8 mouse cellular contexts compared by ENCODE assay signal in the genomic region with DNA sequence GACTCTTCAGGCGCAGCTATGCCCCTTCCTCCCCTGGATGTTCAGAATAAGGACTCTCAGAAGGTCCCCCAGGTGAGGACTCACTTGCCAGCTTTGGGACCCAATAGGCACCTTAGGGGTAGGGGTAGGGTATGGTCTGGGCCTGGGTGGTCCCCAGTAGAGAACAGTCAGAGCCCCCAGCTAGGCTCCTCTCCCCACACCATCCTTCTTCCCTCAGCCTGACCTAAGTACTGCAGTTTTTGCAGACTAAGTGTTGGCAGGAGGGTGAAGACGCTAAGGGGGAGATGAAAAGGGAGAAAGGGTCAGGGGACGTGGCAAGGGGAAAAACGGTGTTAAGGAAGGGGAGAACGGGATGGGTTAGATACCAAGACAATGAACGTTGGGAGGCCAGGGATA. TPM values are rescaled to one million over a fixed set of nuclear protein-coding genes. Genes with fewer than 3 reads are reported as not detected.
A peak's percentile ranks its signal among the peaks of the same experiment; 100 is the strongest.
DNase-seq lines count a peak whose midpoint lies in the region; ATAC-seq and TF ChIP-seq lines count a peak whose summit lies in the region.

No protein-coding gene starts in this region.

- H3K79me2 ChIP-seq in MEL (ENCODE audit: control insufficient read depth, insufficient read depth, low read length, poor library complexity), result peaks cover 39% of the 10 kb centered on the region

- H3K36me3 ChIP-seq in heart, embryonic 12.5 days, result peaks cover 30% of the 10 kb centered on the region
- H3K36me3 ChIP-seq in MEL (ENCODE audit: control insufficient read depth in 1 of 2, insufficient read depth in 2 of 2, low read length in 2 of 2), result peaks cover 0 to 19% of the 10 kb centered on the region in 2 experiments; a peak in 3 of 4 replicates
- peaks cover 20% of the 10 kb centered on the region for H3K36me3 ChIP-seq in heart, embryonic 16.5 days (ENCODE audit: control insufficient read depth, insufficient read depth)
- H3K36me3 ChIP-seq in midbrain, embryonic 10.5 days, result peaks cover 45% of the 10 kb centered on the region

- no peak for DNase-seq in heart, postnatal 10 days
- no peak for DNase-seq in MEL (ENCODE audit: low read depth, low spot score)
- DNase-seq in midbrain, embryonic 10.5 days (ENCODE audit: low spot score), result no peak
- DNase-seq in embryo, embryonic 9.5 days (ENCODE audit: extremely low spot score), result no peak
- no peak for DNase-seq in layer of hippocampus, postnatal 10 days (ENCODE audit: low spot score in 2 of 2)

- ATAC-seq in heart, embryonic 12.5 days (ENCODE audit: insufficient number of reproducible peaks, low FRiP score), result no peak
- no peak for ATAC-seq in heart, embryonic 16.5 days (replicated peaks; ENCODE audit: extremely low read depth, insufficient read depth, low FRiP score)
- no peak for ATAC-seq in erythroblast, adult 5-6 weeks (replicated peaks; ENCODE audit: low FRiP score, poor library complexity, severe bottlenecking)

- peaks cover 61% of the 10 kb centered on the region for H3K4me1 ChIP-seq in heart, embryonic 12.5 days (replicated peaks)
- H3K4me1 ChIP-seq in MEL (ENCODE audit: control insufficient read depth in 1 of 2, insufficient read depth in 2 of 2, low read length in 2 of 2), result peaks cover 0 to 21% of the 10 kb centered on the region in 2 experiments; a peak in 3 of 4 replicates
- H3K4me1 ChIP-seq in heart, embryonic 16.5 days (ENCODE audit: control insufficient read depth, insufficient read depth, low read length), result peaks cover 58% of the 10 kb centered on the region
- peaks cover 91% of the 10 kb centered on the region for H3K4me1 ChIP-seq in midbrain, embryonic 10.5 days

- 0 out of 2 replicates have a peak overlapping the region, but pooled peaks have one; percentile 3 for H3K9ac ChIP-seq in heart, embryonic 12.5 days
- H3K9ac ChIP-seq in MEL (ENCODE audit: control insufficient read depth, low read depth, low read length, poor library complexity, severe bottlenecking), result peak overlapping the region; percentile 55
- peak overlapping the region; percentile 46; the same call in 1 of the 2 replicates for H3K9ac ChIP-seq in heart, embryonic 16.5 days (ENCODE audit: low read length)

- H3K27ac ChIP-seq in heart, embryonic 12.5 days (ENCODE audit: poor library complexity, severe bottlenecking), result no peak overlapping the region
- H3K27ac ChIP-seq in MEL (ENCODE audit: control insufficient read depth, low read depth, low read length), result peak overlapping the region; percentile 54
- H3K27ac ChIP-seq in heart, embryonic 16.5 days (ENCODE audit: low read length), result peak overlapping the region; percentile 99
- H3K27ac ChIP-seq in midbrain, embryonic 10.5 days (replicated peaks), result peak overlapping the region; percentile 96

- H3K27me3 ChIP-seq in heart, embryonic 12.5 days (replicated peaks), result no peaks in the 10 kb centered on the region
- no peaks in the 10 kb centered on the region for H3K27me3 ChIP-seq in MEL (ENCODE audit: control insufficient read depth in 1 of 2, insufficient read depth in 2 of 2, low read length in 2 of 2)
- no peaks in the 10 kb centered on the region for H3K27me3 ChIP-seq in heart, embryonic 16.5 days (ENCODE audit: control insufficient read depth, insufficient read depth, low read length)
- no peaks in the 10 kb centered on the region for H3K27me3 ChIP-seq in midbrain, embryonic 10.5 days (ENCODE audit: low read depth, poor library complexity, severe bottlenecking)

- TF ChIP-seq POLR2A in MEL (IDR thresholded peaks at IDR 0.05; ENCODE audit: control insufficient read depth in 1 of 2, insufficient read depth in 1 of 2, low read depth in 1 of 2, low read length in 2 of 2, poor library complexity in 1 of 2), result 0 out of 4 replicates have a peak, but pooled peaks of 1 of the 2 experiments have one; percentile 20

- TF ChIP-seq EP300 in MEL (IDR thresholded peaks at IDR 0.05; ENCODE audit: low read depth in 1 of 2, low read length in 2 of 2), result no peak

- TF ChIP-seq RAD21 in MEL (IDR thresholded peaks at IDR 0.05; ENCODE audit: low read depth, low read length), result no peak

- intact Hi-C loops in heart, postnatal 10 days (cut with DNase I), result loop anchor here (2.0 kb wide), 1 partner anchor 43 kb away; a partner anchor contains a TSS

- H3K4me2 ChIP-seq in heart, embryonic 12.5 days, result no peak overlapping the region
- no peak overlapping the region for H3K4me2 ChIP-seq in heart, embryonic 16.5 days (ENCODE audit: low read depth, low read length)

- no peaks in the 10 kb centered on the region for H3K9me3 ChIP-seq in heart, embryonic 12.5 days (replicated peaks)
- H3K9me3 ChIP-seq in MEL (replicated peaks; ENCODE audit: insufficient read depth, low read length), result no peaks in the 10 kb centered on the region
- H3K9me3 ChIP-seq in heart, embryonic 16.5 days (replicated peaks; ENCODE audit: control insufficient read depth, low read length), result no peaks in the 10 kb centered on the region
- no peaks in the 10 kb centered on the region for H3K9me3 ChIP-seq in midbrain, embryonic 10.5 days (replicated peaks)

- no peak for TF ChIP-seq CTCF in MEL (IDR thresholded peaks at IDR 0.05 in 2 of 3, conservative IDR thresholded peaks at IDR 0.05 in 1 of 3; ENCODE audit: control insufficient read depth in 1 of 3, insufficient read depth in 1 of 3, low read depth in 2 of 3, low read length in 3 of 3, poor library complexity in 1 of 3, severe bottlenecking in 1 of 3)

- H3K4me3 ChIP-seq in heart, embryonic 12.5 days, result no peak overlapping the region
- no peak overlapping the region for H3K4me3 ChIP-seq in MEL (ENCODE audit: control insufficient read depth in 1 of 2, insufficient read depth in 1 of 2, low read depth in 2 of 2, low read length in 2 of 2)
- H3K4me3 ChIP-seq in heart, embryonic 16.5 days (ENCODE audit: low read length), result no peak overlapping the region
- peak overlapping the region; percentile 14; the same call in 1 of the 2 replicates for H3K4me3 ChIP-seq in midbrain, embryonic 10.5 days

- 45% methylated on average over 6 of the region's 6 CpGs for WGBS in heart, embryonic 12.5 days
- WGBS in heart, embryonic 16.5 days, result 42% methylated on average over 6 of the region's 6 CpGs
- 65% methylated on average over 6 of the region's 6 CpGs for WGBS in midbrain, embryonic 10.5 days

RNA-seq across cellular contexts. Expression of a gene that starts 0.8 kb away (rescaled TPM):
- polyA plus RNA-seq in heart, embryonic 12.5 days (2016; fragmentation: Nextera tagmentation; extraction: Ambion mirVana), result 19.3 and 31.4 TPM in 2 replicates
- 10 to 100 TPM in 1 of 2 experiments, 1 to 10 TPM in 1; 6.4 to 19.6 TPM for total RNA-seq in heart, postnatal 10 days (2021)
- 55.4 and 60.2 TPM in 2 replicates for total RNA-seq in MEL (2012; rRNA removed)
- polyA plus RNA-seq in MEL (2012; ENCODE audit: insufficient read depth in 1 of 2, insufficient read length in 2 of 2, low read depth in 1 of 2, low replicate concordance in 2 of 2, missing spikeins in 1 of 2), result 10 to 100 TPM in 1 of 2 experiments, not detected in 1; 85.9 TPM
- 61.0 and 78.5 TPM in 2 replicates for polyA plus RNA-seq in heart, embryonic 16.5 days (2015; fragmentation: Nextera tagmentation; extraction: Ambion mirVana)
- 103 and 104 TPM in 2 replicates for polyA plus RNA-seq in midbrain, embryonic 10.5 days (2016; fragmentation: Nextera tagmentation; extraction: Ambion mirVana)
- 13.4 and 18.8 TPM in 2 replicates for total RNA-seq in erythroblast, adult 5-6 weeks (2015; ENCODE audit: low replicate concordance)
- 7.0 and 7.1 TPM in 2 replicates for total RNA-seq in erythroblast, adult 5-6 weeks (2017; ENCODE audit: low replicate concordance)
- 10 to 100 TPM; 24.9 to 34.2 TPM for total RNA-seq in layer of hippocampus, postnatal 10 days (2021)

RNA-seq across cellular contexts. Expression of a gene that starts 1.7 kb away (rescaled TPM):
- not detected in 2 replicates for polyA plus RNA-seq in heart, embryonic 12.5 days (2016; fragmentation: Nextera tagmentation; extraction: Ambion mirVana)
- not detected for total RNA-seq in heart, postnatal 10 days (2021)
- total RNA-seq in MEL (2012; rRNA removed), result 0.39 TPM in 1 of 2 replicates, not detected in the other
- polyA plus RNA-seq in MEL (2012; ENCODE audit: insufficient read depth in 1 of 2, insufficient read length in 2 of 2, low read depth in 1 of 2, low replicate concordance in 2 of 2, missing spikeins in 1 of 2), result 1 to 10 TPM in 1 of 2 experiments, not detected in 1; 4.5 TPM
- polyA plus RNA-seq in heart, embryonic 16.5 days (2015; fragmentation: Nextera tagmentation; extraction: Ambion mirVana), result 0.75 TPM in 1 of 2 replicates, not detected in the other
- polyA plus RNA-seq in midbrain, embryonic 10.5 days (2016; fragmentation: Nextera tagmentation; extraction: Ambion mirVana), result 0.19 and 0.25 TPM in 2 replicates
- total RNA-seq in erythroblast, adult 5-6 weeks (2015; ENCODE audit: low replicate concordance), result not detected in 2 replicates
- total RNA-seq in erythroblast, adult 5-6 weeks (2017; ENCODE audit: low replicate concordance), result not detected in 2 replicates
- under 1 TPM in 1 of 2 experiments, not detected in 1; 0.62 TPM for total RNA-seq in layer of hippocampus, postnatal 10 days (2021)

RNA-seq across cellular contexts. Expression of a gene that starts 2.9 kb away (rescaled TPM):
- polyA plus RNA-seq in heart, embryonic 12.5 days (2016; fragmentation: Nextera tagmentation; extraction: Ambion mirVana), result 50.8 and 60.9 TPM in 2 replicates
- total RNA-seq in heart, postnatal 10 days (2021), result 10 to 100 TPM; 19.0 to 27.2 TPM
- total RNA-seq in MEL (2012; rRNA removed), result 13.8 and 20.5 TPM in 2 replicates
- polyA plus RNA-seq in MEL (2012; ENCODE audit: insufficient read depth in 1 of 2, insufficient read length in 2 of 2, low read depth in 1 of 2, low replicate concordance in 2 of 2, missing spikeins in 1 of 2), result 10 to 100 TPM in 1 of 2 experiments, not detected in 1; 27.2 TPM
- polyA plus RNA-seq in heart, embryonic 16.5 days (2015; fragmentation: Nextera tagmentation; extraction: Ambion mirVana), result 15.4 and 38.5 TPM in 2 replicates
- 46.2 and 55.1 TPM in 2 replicates for polyA plus RNA-seq in midbrain, embryonic 10.5 days (2016; fragmentation: Nextera tagmentation; extraction: Ambion mirVana)
- 1.7 and 1.9 TPM in 2 replicates for total RNA-seq in erythroblast, adult 5-6 weeks (2015; ENCODE audit: low replicate concordance)
- 8.1 and 9.1 TPM in 2 replicates for total RNA-seq in erythroblast, adult 5-6 weeks (2017; ENCODE audit: low replicate concordance)
- total RNA-seq in layer of hippocampus, postnatal 10 days (2021), result 10 to 100 TPM; 33.4 to 34.8 TPM

RNA-seq across cellular contexts. Expression of a gene that starts 3.1 kb away (rescaled TPM):
- polyA plus RNA-seq in heart, embryonic 12.5 days (2016; fragmentation: Nextera tagmentation; extraction: Ambion mirVana), result 1.9 and 3.3 TPM in 2 replicates
- total RNA-seq in heart, postnatal 10 days (2021), result 1 to 10 TPM; 1.0 to 2.3 TPM
- total RNA-seq in MEL (2012; rRNA removed), result 0.12 and 0.13 TPM in 2 replicates
- 1 to 10 TPM in 1 of 2 experiments, not detected in 1; 1.4 TPM for polyA plus RNA-seq in MEL (2012; ENCODE audit: insufficient read depth in 1 of 2, insufficient read length in 2 of 2, low read depth in 1 of 2, low replicate concordance in 2 of 2, missing spikeins in 1 of 2)
- polyA plus RNA-seq in heart, embryonic 16.5 days (2015; fragmentation: Nextera tagmentation; extraction: Ambion mirVana), result 1.6 and 2.4 TPM in 2 replicates
- 2.9 and 4.4 TPM in 2 replicates for polyA plus RNA-seq in midbrain, embryonic 10.5 days (2016; fragmentation: Nextera tagmentation; extraction: Ambion mirVana)
- not detected in 2 replicates for total RNA-seq in erythroblast, adult 5-6 weeks (2015; ENCODE audit: low replicate concordance)
- total RNA-seq in erythroblast, adult 5-6 weeks (2017; ENCODE audit: low replicate concordance), result 1.5 TPM in 1 of 2 replicates, not detected in the other
- total RNA-seq in layer of hippocampus, postnatal 10 days (2021), result 100 to 1,000 TPM; 146 to 184 TPM

RNA-seq across cellular contexts. Expression of a gene that starts 3.5 kb away (rescaled TPM):
- polyA plus RNA-seq in heart, embryonic 12.5 days (2016; fragmentation: Nextera tagmentation; extraction: Ambion mirVana), result 12.0 TPM in 2 replicates
- total RNA-seq in heart, postnatal 10 days (2021), result 10 to 100 TPM; 45.3 to 50.1 TPM
- 19.4 and 19.8 TPM in 2 replicates for total RNA-seq in MEL (2012; rRNA removed)
- 10 to 100 TPM in 1 of 2 experiments, not detected in 1; 20.6 TPM for polyA plus RNA-seq in MEL (2012; ENCODE audit: insufficient read depth in 1 of 2, insufficient read length in 2 of 2, low read depth in 1 of 2, low replicate concordance in 2 of 2, missing spikeins in 1 of 2)
- 15.9 and 20.6 TPM in 2 replicates for polyA plus RNA-seq in heart, embryonic 16.5 days (2015; fragmentation: Nextera tagmentation; extraction: Ambion mirVana)
- 3.0 and 5.2 TPM in 2 replicates for polyA plus RNA-seq in midbrain, embryonic 10.5 days (2016; fragmentation: Nextera tagmentation; extraction: Ambion mirVana)
- 1.5 and 1.9 TPM in 2 replicates for total RNA-seq in erythroblast, adult 5-6 weeks (2015; ENCODE audit: low replicate concordance)
- total RNA-seq in erythroblast, adult 5-6 weeks (2017; ENCODE audit: low replicate concordance), result 5.5 and 7.7 TPM in 2 replicates
- 1 to 10 TPM; 5.6 to 6.2 TPM for total RNA-seq in layer of hippocampus, postnatal 10 days (2021)

Comparison
In these comparisons a context has a peak if more than half of its experiments do, and no peak if none do; other contexts are left out.
1. H3K9ac ChIP-seq: peak in every context shown above with its lines; median percentile 55 in MEL; 46 in heart, embryonic 16.5 days; 3 in heart, embryonic 12.5 days.